Mouse (Mus musculus): ENCODE results near the gene Nans.

DNA sequence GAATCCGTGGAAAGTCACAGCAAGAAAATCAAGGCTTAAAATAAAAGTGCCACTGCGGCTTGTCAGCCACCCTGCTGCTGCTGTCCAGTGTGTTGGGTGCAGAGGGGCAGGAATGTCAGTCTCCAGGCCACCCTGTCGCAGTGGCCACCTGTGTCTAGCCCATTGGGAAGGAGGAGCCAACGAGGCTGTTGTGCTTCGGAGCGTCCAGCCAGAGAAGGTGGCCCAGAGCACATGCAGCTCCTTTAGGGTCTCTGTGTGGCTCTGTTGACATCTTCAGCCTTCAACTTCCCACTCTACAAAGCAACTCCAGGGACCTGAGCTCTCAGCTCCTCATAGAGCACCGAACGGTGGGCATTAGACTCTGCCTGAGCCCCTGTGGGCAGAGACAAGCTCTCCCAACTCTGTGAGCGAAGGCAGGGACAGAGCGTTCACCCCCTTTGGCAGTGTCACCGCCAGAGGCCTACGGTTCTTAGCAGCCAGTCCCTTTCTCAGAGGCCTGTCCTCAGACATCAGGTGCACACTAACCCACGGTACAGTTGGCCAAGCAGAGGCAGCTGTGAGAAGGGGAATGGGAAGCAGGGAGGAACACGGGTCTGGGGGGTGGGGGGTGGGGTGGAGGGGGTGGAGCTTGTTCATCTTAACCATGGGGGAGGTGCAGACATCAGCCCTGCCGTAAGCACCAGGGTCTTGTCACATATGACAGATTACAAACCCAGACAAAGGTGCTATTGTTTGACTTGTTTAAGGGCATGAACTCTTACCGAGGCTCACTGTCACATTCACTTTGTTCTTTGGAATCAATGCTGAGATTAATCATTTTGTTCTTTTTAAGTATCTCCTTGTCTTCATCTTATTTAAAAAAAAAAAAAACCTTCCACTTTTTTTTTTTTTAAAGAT, 13.8 kb downstream of the Nans start:
- no peak for TF ChIP-seq EP300 (IDR thresholded peaks at IDR 0.05)
- TF ChIP-seq CTCF (IDR thresholded peaks at IDR 0.05): no peak

All from lung, postnatal 0 days (tissue).